Mouse (Mus musculus): ENCODE measurements around the gene Cntn4.

Cntn4 gene

GRCm38 (mm10) chr6:106078629-106079028, 401.2 kb downstream of the Cntn4 start:
- DNase-seq (ENCODE audit: low read depth, low spot score) = no peak

- no peak for DNase-seq (ENCODE audit: low read depth, low spot score)
Observed at GRCm38 (mm10) chr6:106097856-106098255, 420.4 kb downstream of the Cntn4 start.

- no peak for DNase-seq (ENCODE audit: low read depth, low spot score)
Observed at GRCm38 (mm10) chr6:106118523-106119081, 441.1 kb downstream of the Cntn4 start.

GRCm38 (mm10) chr6:106153530-106153929, 476.1 kb downstream of the Cntn4 start:
- no peak for DNase-seq (ENCODE audit: low read depth, low spot score)

- DNase-seq (ENCODE audit: low read depth, low spot score) = no peak
Observed at GRCm38 (mm10) chr6:106155362-106155761, 477.9 kb downstream of the Cntn4 start.

GRCm38 (mm10) chr6:106177546-106177945, 500.1 kb downstream of the Cntn4 start:
- DNase-seq (ENCODE audit: low read depth, low spot score) = no peak

GRCm38 (mm10) chr6:106181596-106181995, 504.1 kb downstream of the Cntn4 start:
- no peak for DNase-seq (ENCODE audit: low read depth, low spot score)

- DNase-seq (ENCODE audit: low read depth, low spot score) = no peak
Observed at GRCm38 (mm10) chr6:106200974-106201373, 523.5 kb downstream of the Cntn4 start.

- DNase-seq (ENCODE audit: low read depth, low spot score) = no peak
Observed at GRCm38 (mm10) chr6:106207401-106207800, 529.9 kb downstream of the Cntn4 start.

GRCm38 (mm10) chr6:106213071-106213470, 535.6 kb downstream of the Cntn4 start:
- no peak for DNase-seq (ENCODE audit: low read depth, low spot score)

- no peak for DNase-seq (ENCODE audit: low read depth, low spot score)
Observed at GRCm38 (mm10) chr6:106237046-106237948, 559.8 kb downstream of the Cntn4 start.

- no peak for DNase-seq (ENCODE audit: low read depth, low spot score)
Observed at GRCm38 (mm10) chr6:106241553-106241952, 564.1 kb downstream of the Cntn4 start.

GRCm38 (mm10) chr6:106263396-106263795, 585.9 kb downstream of the Cntn4 start:
- DNase-seq (ENCODE audit: low read depth, low spot score) = no peak

- DNase-seq (ENCODE audit: low read depth, low spot score) = no peak
Observed at GRCm38 (mm10) chr6:106265487-106265886, 588.0 kb downstream of the Cntn4 start.

GRCm38 (mm10) chr6:106266304-106266703, 588.8 kb downstream of the Cntn4 start:
- DNase-seq (ENCODE audit: low read depth, low spot score) = no peak

GRCm38 (mm10) chr6:106268723-106269122, 591.3 kb downstream of the Cntn4 start:
- DNase-seq (ENCODE audit: low read depth, low spot score) = no peak

GRCm38 (mm10) chr6:106277139-106277538, 599.7 kb downstream of the Cntn4 start:
- no peak for DNase-seq (ENCODE audit: low read depth, low spot score)

- no peak for DNase-seq (ENCODE audit: low read depth, low spot score)
Observed at GRCm38 (mm10) chr6:106281621-106282020, 604.2 kb downstream of the Cntn4 start.

GRCm38 (mm10) chr6:106283815-106284214, 606.4 kb downstream of the Cntn4 start:
- DNase-seq (ENCODE audit: low read depth, low spot score) = no peak

GRCm38 (mm10) chr6:106299451-106299850, 622.0 kb downstream of the Cntn4 start:
- DNase-seq (ENCODE audit: low read depth, low spot score) = no peak

- DNase-seq (ENCODE audit: low read depth, low spot score) = no peak
Observed at GRCm38 (mm10) chr6:106300179-106300578, 622.7 kb downstream of the Cntn4 start.

- DNase-seq (ENCODE audit: low read depth, low spot score) = no peak
Observed at GRCm38 (mm10) chr6:106302435-106302834, 625.0 kb downstream of the Cntn4 start.

- DNase-seq (ENCODE audit: low read depth, low spot score) = no peak
Observed at GRCm38 (mm10) chr6:106328987-106329386, 651.5 kb downstream of the Cntn4 start.
